In the genomic region with DNA sequence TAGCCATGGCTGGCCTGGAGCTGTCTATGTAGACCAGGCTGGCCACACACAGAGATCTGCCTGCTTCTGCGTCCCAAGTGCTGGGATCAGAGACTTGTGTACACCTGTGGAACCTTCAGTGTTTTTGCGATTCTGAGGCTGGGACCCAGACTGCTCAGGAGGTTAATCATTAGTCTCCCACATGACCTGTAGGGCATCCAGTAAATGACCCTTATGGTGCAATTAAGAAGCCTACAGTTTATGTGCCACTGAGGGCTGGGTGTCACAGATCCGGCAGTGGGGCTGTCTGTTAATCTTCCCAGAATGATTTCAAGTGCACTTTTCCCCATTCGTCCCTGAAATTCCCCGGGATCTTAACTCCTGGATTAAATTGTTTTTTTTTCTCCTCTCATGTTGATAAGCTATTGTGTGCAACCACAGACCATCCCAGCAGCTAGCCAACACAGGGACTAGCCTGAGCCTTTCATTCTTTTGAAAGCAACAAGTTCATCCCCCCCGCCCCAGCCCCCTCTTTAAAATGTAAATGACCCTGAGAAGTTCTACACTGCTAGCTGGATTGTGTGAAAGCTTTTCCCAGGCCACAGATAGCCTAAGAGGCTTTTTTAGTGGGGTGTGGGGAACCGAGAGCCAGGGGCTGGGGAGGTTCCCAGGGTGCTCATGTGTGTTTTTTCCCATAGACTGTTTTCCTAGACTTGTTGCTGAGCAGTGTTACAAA, we compare ENCODE assay signal across 13 mouse cellular contexts. TPM values are rescaled to one million over a fixed set of nuclear protein-coding genes. Genes with fewer than 3 reads are reported as not detected.
DNase-seq lines count a peak whose midpoint lies in the region; ATAC-seq and TF ChIP-seq lines count a peak whose summit lies in the region.
"Had no signal": no experiment of that assay in that cellular context is flagged by ENCODE, and none has a peak within 500 bp of the region (broad histone marks: within the 10 kb centered on the region; RNA-seq: fewer than 3 reads in every experiment).

No protein-coding gene starts in this region.

- H3K9me3 ChIP-seq in forebrain, embryonic 12.5 days: no peaks in the 10 kb centered on the region
- no peaks in the 10 kb centered on the region for H3K9me3 ChIP-seq in forebrain, embryonic 13.5 days (replicated peaks)
- no peaks in the 10 kb centered on the region for H3K9me3 ChIP-seq in midbrain, embryonic 11.5 days (ENCODE audit: control insufficient read depth, low read length)
- no peaks in the 10 kb centered on the region for H3K9me3 ChIP-seq in midbrain, postnatal 0 days (ENCODE audit: low read length)
- H3K9me3 ChIP-seq in liver, embryonic 13.5 days (replicated peaks): no peaks in the 10 kb centered on the region
- H3K9me3 ChIP-seq: neural tube, embryonic 13.5 days had no signal

- TF ChIP-seq CTCF in midbrain, postnatal 0 days (IDR thresholded peaks at IDR 0.05): no peak

- no peak for DNase-seq in midbrain, embryonic 11.5 days (ENCODE audit: low spot score, missing footprints)
- DNase-seq in midbrain, postnatal 0 days (ENCODE audit: low spot score): no peak
- DNase-seq in liver, embryonic 13.5 days: no peak
- DNase-seq: cerebellum, adult 11-12 months; kidney, adult 18-20 months; lung, postnatal 14 days; thymus, postnatal 36 days had no signal

- peaks cover 21% of the 10 kb centered on the region for H3K4me1 ChIP-seq in forebrain, embryonic 12.5 days
- H3K4me1 ChIP-seq in forebrain, embryonic 13.5 days: peaks cover 22% of the 10 kb centered on the region
- peaks cover 21% of the 10 kb centered on the region for H3K4me1 ChIP-seq in midbrain, embryonic 11.5 days (ENCODE audit: control insufficient read depth, insufficient read depth, low read length)
- H3K4me1 ChIP-seq in midbrain, postnatal 0 days (ENCODE audit: insufficient read depth, low read length): peaks cover 6% of the 10 kb centered on the region; the same call in 1 of the 2 replicates
- 0 out of 2 replicates have a peak, but pooled peaks cover 5% of the 10 kb centered on the region for H3K4me1 ChIP-seq in liver, embryonic 13.5 days (replicated peaks)

- no peak overlapping the region for H3K4me3 ChIP-seq in forebrain, embryonic 12.5 days (replicated peaks)
- H3K4me3 ChIP-seq in forebrain, embryonic 13.5 days: no peak overlapping the region
- H3K4me3 ChIP-seq in midbrain, embryonic 11.5 days (ENCODE audit: low read depth, low read length): no peak overlapping the region
- H3K4me3 ChIP-seq in midbrain, postnatal 0 days (ENCODE audit: low read depth, low read length): no peak overlapping the region
- H3K4me3 ChIP-seq in liver, embryonic 13.5 days (replicated peaks): no peak overlapping the region
- H3K4me3 ChIP-seq: left cerebral cortex, adult 2 months; neural tube, embryonic 13.5 days had no signal

- peaks cover 32% of the 10 kb centered on the region for H3K27me3 ChIP-seq in forebrain, embryonic 12.5 days
- H3K27me3 ChIP-seq in forebrain, embryonic 13.5 days: peaks cover 30% of the 10 kb centered on the region
- peaks cover 26% of the 10 kb centered on the region for H3K27me3 ChIP-seq in midbrain, embryonic 11.5 days (ENCODE audit: control insufficient read depth, insufficient read depth, low read length)
- H3K27me3 ChIP-seq in midbrain, postnatal 0 days (ENCODE audit: insufficient read depth, low read length): peaks cover 24% of the 10 kb centered on the region
- H3K27me3 ChIP-seq in liver, embryonic 13.5 days: peaks cover 41% of the 10 kb centered on the region

- 21% methylated on average over 7 of the region's 7 CpGs for WGBS in forebrain, embryonic 12.5 days
- 23% methylated on average over 7 of the region's 7 CpGs for WGBS in forebrain, embryonic 13.5 days
- 19% methylated on average over 7 of the region's 7 CpGs for WGBS in midbrain, embryonic 11.5 days
- 27% methylated on average over 7 of the region's 7 CpGs for WGBS in midbrain, postnatal 0 days
- 35% methylated on average over 7 of the region's 7 CpGs for WGBS in liver, embryonic 13.5 days (ENCODE audit: insufficient replicate concordance)

- no peaks in the 10 kb centered on the region for H3K36me3 ChIP-seq in forebrain, embryonic 12.5 days (replicated peaks)
- H3K36me3 ChIP-seq in forebrain, embryonic 13.5 days (ENCODE audit: poor library complexity, severe bottlenecking): no peaks in the 10 kb centered on the region
- H3K36me3 ChIP-seq in midbrain, embryonic 11.5 days (ENCODE audit: control insufficient read depth, insufficient read depth, low read length): no peaks in the 10 kb centered on the region
- no peaks in the 10 kb centered on the region for H3K36me3 ChIP-seq in midbrain, postnatal 0 days (ENCODE audit: insufficient read depth, low read length)
- H3K36me3 ChIP-seq in liver, embryonic 13.5 days: no peaks in the 10 kb centered on the region
- H3K36me3 ChIP-seq: neural tube, embryonic 13.5 days had no signal

- no peak overlapping the region for H3K4me2 ChIP-seq in forebrain, embryonic 12.5 days
- no peak overlapping the region for H3K4me2 ChIP-seq in forebrain, embryonic 13.5 days
- no peak overlapping the region for H3K4me2 ChIP-seq in midbrain, embryonic 11.5 days
- no peak overlapping the region for H3K4me2 ChIP-seq in midbrain, postnatal 0 days (ENCODE audit: low read depth, low read length, poor library complexity, severe bottlenecking)
- H3K4me2 ChIP-seq in liver, embryonic 13.5 days: no peak overlapping the region
- H3K4me2 ChIP-seq: neural tube, embryonic 13.5 days had no signal

- peak overlapping the region; percentile 1 for H3K27ac ChIP-seq in forebrain, embryonic 12.5 days
- H3K27ac ChIP-seq in forebrain, embryonic 13.5 days: no peak overlapping the region
- H3K27ac ChIP-seq in midbrain, embryonic 11.5 days (ENCODE audit: low read depth, low read length): peak overlapping the region; percentile 71
- no peak overlapping the region for H3K27ac ChIP-seq in midbrain, postnatal 0 days (ENCODE audit: low read depth, low read length)
- H3K27ac ChIP-seq in liver, embryonic 13.5 days: peak overlapping the region; percentile 39; the same call in 1 of the 2 replicates
- H3K27ac ChIP-seq: left cerebral cortex, adult 2 months; neural tube, embryonic 13.5 days had no signal

- H3K9ac ChIP-seq in forebrain, embryonic 12.5 days: no peak overlapping the region
- H3K9ac ChIP-seq in forebrain, embryonic 13.5 days: no peak overlapping the region
- H3K9ac ChIP-seq in midbrain, embryonic 11.5 days (ENCODE audit: low read length): no peak overlapping the region
- H3K9ac ChIP-seq in midbrain, postnatal 0 days (replicated peaks; ENCODE audit: low read length, poor library complexity, severe bottlenecking): no peak overlapping the region
- no peak overlapping the region for H3K9ac ChIP-seq in liver, embryonic 13.5 days
- H3K9ac ChIP-seq: neural tube, embryonic 13.5 days had no signal

- 0 out of 2 replicates have a peak, but pooled peaks have one; percentile 27 for ATAC-seq in forebrain, embryonic 12.5 days (ENCODE audit: low FRiP score)
- no peak for ATAC-seq in forebrain, embryonic 13.5 days
- ATAC-seq in midbrain, embryonic 11.5 days (ENCODE audit: low FRiP score): peak; percentile 82
- no peak for ATAC-seq in midbrain, postnatal 0 days (ENCODE audit: low FRiP score)
- ATAC-seq in liver, embryonic 13.5 days (ENCODE audit: low read depth): peak; percentile 41; the same call in 1 of the 2 replicates
- ATAC-seq in cerebellum, adult (ENCODE audit: insufficient number of reproducible peaks, low FRiP score, low TSS enrichment): no peak
- ATAC-seq in erythroblast, adult 5-6 weeks (replicated peaks; ENCODE audit: low FRiP score, poor library complexity, severe bottlenecking): no peak

RNA-seq across cellular contexts. Expression of a gene that starts 3.7 kb away (rescaled TPM):
- polyA plus RNA-seq in forebrain, embryonic 12.5 days (2016; fragmentation: Nextera tagmentation; extraction: Ambion mirVana): 3.9 and 4.2 TPM in 2 replicates
- polyA plus RNA-seq in forebrain, embryonic 13.5 days (2015; fragmentation: Nextera tagmentation; extraction: Ambion mirVana): 0.53 and 0.58 TPM in 2 replicates
- polyA plus RNA-seq in midbrain, embryonic 11.5 days (2014; fragmentation: Nextera tagmentation; extraction: Ambion mirVana): 5.7 and 6.4 TPM in 2 replicates
- total RNA-seq in midbrain, postnatal 0 days (2014; rRNA removed): 7.9 and 8.8 TPM in 2 replicates
- polyA plus RNA-seq in midbrain, postnatal 0 days (2015; fragmentation: Nextera tagmentation; extraction: Ambion mirVana): 6.4 and 6.9 TPM in 2 replicates
- 12.1 and 17.3 TPM in 2 replicates for polyA plus RNA-seq in liver, embryonic 13.5 days (2015; fragmentation: Nextera tagmentation; extraction: Ambion mirVana)
- 0.96 and 2.9 TPM in 2 replicates for total RNA-seq in erythroblast, adult 5-6 weeks (2015; ENCODE audit: low replicate concordance)
- total RNA-seq in erythroblast, adult 5-6 weeks (2017; ENCODE audit: low replicate concordance): 0.84 and 1.2 TPM in 2 replicates

RNA-seq across cellular contexts. Expression of a gene that starts 26.2 kb away (rescaled TPM):
- 3.4 and 4.6 TPM in 2 replicates for polyA plus RNA-seq in forebrain, embryonic 12.5 days (2016; fragmentation: Nextera tagmentation; extraction: Ambion mirVana)
- 6.9 and 9.8 TPM in 2 replicates for polyA plus RNA-seq in forebrain, embryonic 13.5 days (2015; fragmentation: Nextera tagmentation; extraction: Ambion mirVana)
- 4.6 and 7.5 TPM in 2 replicates for polyA plus RNA-seq in midbrain, embryonic 11.5 days (2014; fragmentation: Nextera tagmentation; extraction: Ambion mirVana)
- 26.8 and 46.4 TPM in 2 replicates for total RNA-seq in midbrain, postnatal 0 days (2014; rRNA removed)
- polyA plus RNA-seq in midbrain, postnatal 0 days (2015; fragmentation: Nextera tagmentation; extraction: Ambion mirVana): 4.9 and 6.0 TPM in 2 replicates
- 12.0 and 12.4 TPM in 2 replicates for polyA plus RNA-seq in liver, embryonic 13.5 days (2015; fragmentation: Nextera tagmentation; extraction: Ambion mirVana)
- total RNA-seq in erythroblast, adult 5-6 weeks (2015; ENCODE audit: low replicate concordance): 20.6 and 31.1 TPM in 2 replicates
- not detected in 2 replicates for total RNA-seq in erythroblast, adult 5-6 weeks (2017; ENCODE audit: low replicate concordance)

Comparison
In these comparisons a context has a peak if more than half of its experiments do, and no peak if none do; other contexts are left out.
1. ATAC-seq: peak in forebrain, embryonic 12.5 days (single experiment), midbrain, embryonic 11.5 days (single experiment) and liver, embryonic 13.5 days (single experiment); none in forebrain, embryonic 13.5 days (single experiment), midbrain, postnatal 0 days (single experiment), cerebellum, adult (single experiment) and erythroblast, adult 5-6 weeks (single experiment).
2. H3K27ac ChIP-seq: peak in forebrain, embryonic 12.5 days (single experiment), midbrain, embryonic 11.5 days (single experiment) and liver, embryonic 13.5 days (single experiment); none in forebrain, embryonic 13.5 days (single experiment) and midbrain, postnatal 0 days (single experiment).